Mouse (Mus musculus) layer of hippocampus, postnatal 25 days (tissue): Measurements from ENCODE around the gene Cdc42bpb. TPM values are rescaled to one million over a fixed set of nuclear protein-coding genes. Genes with fewer than 3 reads are reported as not detected.

Experiments
- DNase-seq, 2 experiments: peaks; one replicate each; pipeline ENCODE4 v3.0.0; 2022; ENCODE audit warnings: mixed read lengths in 2 of 2, low spot score in 1 of 2; ENCODE audit errors: extremely low spot score in 1 of 2
- total RNA-seq, 2 experiments: library from RNA; stranded (reverse); gene quantifications; 2 replicates each; pipeline ENCODE4 v1.2.3; 2021

Cdc42bpb gene
- total RNA-seq, 2 experiments from 2014 or later = 107 to 117 TPM

- no peak for DNase-seq
These were observed 9.6 kb upstream of the Cdc42bpb start for GRCm38 (mm10) chr12:111387146-111387545.

- DNase-seq = no peak
These were observed 9.2 kb upstream of the Cdc42bpb start for GRCm38 (mm10) chr12:111386642-111387120.

- DNase-seq = no peak
These were observed 8.5 kb upstream of the Cdc42bpb start for GRCm38 (mm10) chr12:111385883-111386641.

- no peak for DNase-seq
These were observed 1.3 kb upstream of the Cdc42bpb start for GRCm38 (mm10) chr12:111378812-111379211.

GRCm38 (mm10) chr12:111377986-111378490 is 520 bp upstream of the Cdc42bpb start:
- DNase-seq = no peak

- peak; percentile 27 to 32 for DNase-seq
These were observed 639 bp downstream of the Cdc42bpb start for GRCm38 (mm10) chr12:111376826-111377331.

GRCm38 (mm10) chr12:111376053-111376452 is 1.5 kb downstream of the Cdc42bpb start:
- no peak for DNase-seq

GRCm38 (mm10) chr12:111375559-111375958 is 2.0 kb downstream of the Cdc42bpb start:
- no peak for DNase-seq

GRCm38 (mm10) chr12:111374727-111375126 is 2.8 kb downstream of the Cdc42bpb start:
- DNase-seq = no peak

- DNase-seq = no peak
These were observed 4.1 kb downstream of the Cdc42bpb start for GRCm38 (mm10) chr12:111373411-111373810.

- no peak for DNase-seq
These were observed 5.6 kb downstream of the Cdc42bpb start for GRCm38 (mm10) chr12:111371905-111372304.

- no peak for DNase-seq
These were observed 7.3 kb downstream of the Cdc42bpb start for GRCm38 (mm10) chr12:111370249-111370648.

GRCm38 (mm10) chr12:111367065-111367464 is 10.5 kb downstream of the Cdc42bpb start:
- no peak for DNase-seq

- DNase-seq = no peak
These were observed 13.3 kb downstream of the Cdc42bpb start for GRCm38 (mm10) chr12:111364234-111364633.

- no peak for DNase-seq
These were observed 16.0 kb downstream of the Cdc42bpb start for GRCm38 (mm10) chr12:111361319-111362098.

- no peak for DNase-seq
These were observed 16.8 kb downstream of the Cdc42bpb start for GRCm38 (mm10) chr12:111360671-111361070.

GRCm38 (mm10) chr12:111356216-111356615 is 21.3 kb downstream of the Cdc42bpb start:
- DNase-seq = no peak

GRCm38 (mm10) chr12:111354142-111354541 is 23.4 kb downstream of the Cdc42bpb start:
- DNase-seq = no peak

- no peak for DNase-seq
These were observed 24.0 kb downstream of the Cdc42bpb start for GRCm38 (mm10) chr12:111353439-111353915.

GRCm38 (mm10) chr12:111353008-111353407 is 24.5 kb downstream of the Cdc42bpb start:
- no peak for DNase-seq

GRCm38 (mm10) chr12:111352520-111352919 is 25.0 kb downstream of the Cdc42bpb start:
- peak in 1 of 2 experiments; percentile 31 for DNase-seq
